Mouse (Mus musculus) ES-E14 (cell line): Measurements from ENCODE around the gene Zfp872. TPM values are rescaled to one million over a fixed set of nuclear protein-coding genes. Genes with fewer than 3 reads are reported as not detected.

Source experiments
- DNase-seq: peaks from one replicate; pipeline ENCODE4 v3.0.0-alpha.2; 2013; ENCODE audit warnings: low read depth, low spot score
- H3K27ac ChIP-seq: 2 replicates; pipeline ENCODE4 v1.5.1; 2012; ENCODE audit warnings: low read depth, mild to moderate bottlenecking, low read length, moderate library complexity, mixed read lengths; ENCODE audit not compliant: poor library complexity, insufficient read depth, severe bottlenecking
- H3K36me3 ChIP-seq: 2 replicates; pipeline ENCODE4 v1.6.1; 2012; ENCODE audit warnings: mild to moderate bottlenecking, low read length, moderate library complexity, mixed read lengths; ENCODE audit not compliant: control insufficient read depth, poor library complexity, insufficient read depth, severe bottlenecking
- H3K4me1 ChIP-seq, 2 experiments: fragments of 150-350 bp in 1 of 2; sonication (generic) in 1 of 2; 2 replicates each; pipeline ENCODE4 v1.6.1; 2012; ENCODE audit warnings: low read length in 2 of 2, mild to moderate bottlenecking in 1 of 2, mixed read lengths in 1 of 2; ENCODE audit not compliant: control insufficient read depth in 2 of 2, insufficient read depth in 2 of 2, poor library complexity in 1 of 2
- H3K4me3 ChIP-seq, 2 experiments: fragments of 150-350 bp in 1 of 2; sonication (generic) in 1 of 2; 2 replicates each; pipeline ENCODE4 v1.5.1; 2012; ENCODE audit warnings: low read length in 2 of 2, low read depth in 1 of 2, mild to moderate bottlenecking in 1 of 2, mixed read lengths in 1 of 2; ENCODE audit not compliant: insufficient read depth in 1 of 2, poor library complexity in 1 of 2, severe bottlenecking in 1 of 2
- H3K9ac ChIP-seq: 2 replicates; pipeline ENCODE4 v1.6.1; 2012; ENCODE audit warnings: low read depth, mild to moderate bottlenecking, low read length, mixed read lengths; ENCODE audit not compliant: poor library complexity, insufficient read depth, severe bottlenecking
- H3K9me3 ChIP-seq: fragments of 150-350 bp; sonication (generic); 2 replicates; pipeline ENCODE4 v1.6.1; 2012; ENCODE audit warnings: low read depth, mild to moderate bottlenecking, low read length; ENCODE audit not compliant: control insufficient read depth, insufficient read depth
- CHD2 ChIP-seq: IDR thresholded peaks from 2 replicates; pipeline ENCODE4 v1.6.1; 2014; ENCODE audit warnings: mild to moderate bottlenecking, low read depth, low read length, inconsistent platforms
- HCFC1 ChIP-seq: IDR thresholded peaks from 2 replicates; pipeline ENCODE4 v1.6.1; 2012; ENCODE audit warnings: low read length, inconsistent platforms, borderline replicate concordance; ENCODE audit not compliant: insufficient read depth
- ZC3H11A ChIP-seq: IDR thresholded peaks from 2 replicates; pipeline ENCODE4 v1.6.1; 2012; ENCODE audit warnings: low read depth, mild to moderate bottlenecking, inconsistent platforms, low read length, borderline replicate concordance
- in situ Hi-C, 2 experiments: fragments of 600-800 bp; cut with MboI; formaldehyde crosslinking; loops; one replicate each; pipeline ENCODE4 v1.15.1; 2025; ENCODE audit warnings: low sequenced_read_pairs in 2 of 2, inconsistent platforms in 1 of 2; ENCODE audit not compliant: unreplicated experiment in 2 of 2
- total RNA-seq: library from RNA; depleted of rRNA; stranded (reverse); fragments of 300-350 nt; gene quantifications from 2 replicates; pipeline ENCODE4 v1.2.3, GENCODE M21; 2012; rRNA removed

The Zfp872 gene
- total RNA-seq, 1 experiment: 0.22 TPM

GRCm38 (mm10) chr9:22244242-22244641, 56.4 kb downstream of the Zfp872 start:
- Histone ChIP-seq H3K9me3 (no peaks in the 10 kb centered on the region), H3K4me1 (peaks cover 0 to 2% of the 10 kb centered on the region in 2 experiments; a peak in 1 of 4 replicates), H3K36me3 (peaks cover 10% of the 10 kb centered on the region), H3K4me3 (no peak overlapping the region), H3K27ac (no peak overlapping the region), H3K9ac (no peak overlapping the region)
- DNase-seq: no peak
- TF ChIP-seq CHD2 (no peak), ZC3H11A (no peak), HCFC1 (no peak)
- in situ Hi-C loops: no loop called here

Other genes with a start within 250 kb of the Zfp872 start
- 9.5 and 10.8 TPM in 2 replicates for gene Swsap1, start 232.3 kb upstream of the Zfp872 start, total RNA-seq
- 1.7 and 3.9 TPM in 2 replicates for gene Epor, start 224.6 kb upstream of the Zfp872 start, total RNA-seq
- gene Rgl3, start 198.6 kb upstream of the Zfp872 start, total RNA-seq: 0.27 and 0.37 TPM in 2 replicates
- 1.4 and 2.5 TPM in 2 replicates for gene Ccdc151, start 185.5 kb upstream of the Zfp872 start, total RNA-seq
- 234 and 379 TPM in 2 replicates for gene Prkcsh, start 185.3 kb upstream of the Zfp872 start, total RNA-seq
- gene Elavl3, start 136.1 kb upstream of the Zfp872 start, total RNA-seq: 2.6 and 5.0 TPM in 2 replicates
- gene Gm49318, start 116.8 kb upstream of the Zfp872 start, total RNA-seq: not detected in 2 replicates
- gene Zfp653, start 116.7 kb upstream of the Zfp872 start, total RNA-seq: 10.9 and 14.3 TPM in 2 replicates
- gene Ecsit, start 102.7 kb upstream of the Zfp872 start, total RNA-seq: 37.5 and 38.2 TPM in 2 replicates
- 14.0 and 25.6 TPM in 2 replicates for gene Cnn1, start 88.9 kb upstream of the Zfp872 start, total RNA-seq
- gene Elof1, start 70.9 kb upstream of the Zfp872 start, total RNA-seq: 72.0 and 85.3 TPM in 2 replicates
- gene Acp5, start 52.4 kb upstream of the Zfp872 start, total RNA-seq: 14.6 and 17.3 TPM in 2 replicates
- 27.3 and 34.7 TPM in 2 replicates for gene Pigyl, start 31.2 kb upstream of the Zfp872 start, total RNA-seq
- gene Zfp809, start 37.6 kb downstream of the Zfp872 start, total RNA-seq: 90.7 and 129 TPM in 2 replicates
- 9.6 and 11.3 TPM in 2 replicates for gene Zfp599, start 71.8 kb downstream of the Zfp872 start, total RNA-seq
- gene Zfp810, start 119.6 kb downstream of the Zfp872 start, total RNA-seq: 7.8 and 14.3 TPM in 2 replicates
- 155 and 168 TPM in 2 replicates for gene Anln, start 201.1 kb downstream of the Zfp872 start, total RNA-seq
- gene 9530077C05Rik, start 223.4 kb downstream of the Zfp872 start, total RNA-seq: 2.2 and 2.5 TPM in 2 replicates